Comparison of ENCODE assay signal across 8 mouse cellular contexts in the genomic region with DNA sequence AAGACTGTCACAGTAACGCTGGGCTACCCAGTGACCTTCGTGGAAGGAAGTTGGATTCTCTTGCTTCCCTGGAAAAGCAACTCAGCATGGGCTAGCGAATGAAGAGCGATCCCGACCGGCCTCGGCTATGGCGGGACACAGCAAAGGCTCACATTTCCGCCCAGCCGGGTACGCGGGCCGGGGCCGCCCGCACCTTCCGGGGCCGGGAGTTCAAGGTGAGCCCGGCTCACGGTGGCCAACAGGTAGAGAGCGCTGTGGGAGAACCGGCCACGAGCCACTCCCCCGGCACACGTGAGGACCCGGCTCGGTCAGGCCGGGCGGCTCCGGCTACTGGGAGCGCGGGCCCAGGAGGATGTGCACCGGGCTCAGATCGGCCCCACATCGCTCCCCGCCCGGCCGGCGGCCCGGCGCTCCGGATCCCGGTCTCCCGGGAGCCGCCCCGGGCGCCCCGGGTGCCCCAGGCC. TPM values are rescaled to one million over a fixed set of nuclear protein-coding genes. Genes with fewer than 3 reads are reported as not detected.
DNase-seq lines count a peak whose midpoint lies in the region; ATAC-seq and TF ChIP-seq lines count a peak whose summit lies in the region.

No protein-coding gene starts in this region.

- no peak for TF ChIP-seq CTCF in kidney, postnatal 0 days (IDR thresholded peaks at IDR 0.05; ENCODE audit: low read depth)
- TF ChIP-seq CTCF in stomach, postnatal 0 days (IDR thresholded peaks at IDR 0.05; ENCODE audit: low read depth): peak; percentile 33; the same call in 1 of the 2 replicates

- WGBS in heart, embryonic 13.5 days: under 1% methylated on average over 32 of the region's 47 CpGs
- WGBS in kidney, postnatal 0 days: under 1% methylated on average over 25 of the region's 47 CpGs
- 1% methylated on average over 29 of the region's 47 CpGs for WGBS in stomach, postnatal 0 days

- H3K36me3 ChIP-seq in heart, embryonic 13.5 days: no peaks in the 10 kb centered on the region
- H3K36me3 ChIP-seq in kidney, postnatal 0 days (ENCODE audit: insufficient read depth, low read length): no peaks in the 10 kb centered on the region
- H3K36me3 ChIP-seq in stomach, postnatal 0 days (ENCODE audit: control insufficient read depth, insufficient read depth, low read length): no peaks in the 10 kb centered on the region

- peak overlapping the region; percentile 97 for H3K9ac ChIP-seq in heart, embryonic 13.5 days
- peak overlapping the region; percentile 77 for H3K9ac ChIP-seq in kidney, postnatal 0 days (ENCODE audit: low read depth, low read length)
- H3K9ac ChIP-seq in stomach, postnatal 0 days (ENCODE audit: low read length): peak overlapping the region; percentile 89

- no peaks in the 10 kb centered on the region for H3K9me3 ChIP-seq in heart, embryonic 13.5 days
- H3K9me3 ChIP-seq in kidney, postnatal 0 days (replicated peaks; ENCODE audit: low read length): no peaks in the 10 kb centered on the region
- no peaks in the 10 kb centered on the region for H3K9me3 ChIP-seq in stomach, postnatal 0 days (ENCODE audit: control insufficient read depth, low read length)

- H3K27ac ChIP-seq in heart, embryonic 13.5 days (replicated peaks): peak overlapping the region; percentile 96
- H3K27ac ChIP-seq in kidney, postnatal 0 days: peak overlapping the region; percentile 67
- peak overlapping the region; percentile 96 for H3K27ac ChIP-seq in stomach, postnatal 0 days (replicated peaks)

- peak overlapping the region; percentile 90 for H3K4me3 ChIP-seq in heart, embryonic 13.5 days
- H3K4me3 ChIP-seq in kidney, postnatal 0 days (replicated peaks; ENCODE audit: low read depth, low read length): peak overlapping the region; percentile 61
- H3K4me3 ChIP-seq in stomach, postnatal 0 days (ENCODE audit: low read depth, low read length): peak overlapping the region; percentile 77

- no peak for TF ChIP-seq EP300 in stomach, postnatal 0 days (optimal IDR thresholded peaks at IDR 0.05)

- H3K27me3 ChIP-seq in heart, embryonic 13.5 days (replicated peaks): no peaks in the 10 kb centered on the region
- no peaks in the 10 kb centered on the region for H3K27me3 ChIP-seq in kidney, postnatal 0 days (ENCODE audit: insufficient read depth, low read length)
- H3K27me3 ChIP-seq in stomach, postnatal 0 days (ENCODE audit: control insufficient read depth, insufficient read depth, low read length): no peaks in the 10 kb centered on the region

- DNase-seq in right cerebral cortex, postnatal 14 days: peak; percentile 29
- no peak for DNase-seq in right cerebral cortex, postnatal 36 days (ENCODE audit: low spot score in 2 of 2)
- peak; percentile 17 to 21 for DNase-seq in cerebellum, postnatal 36 days
- DNase-seq in kidney, postnatal 0 days (ENCODE audit: low spot score): no peak
- DNase-seq in lung, postnatal 4 days: peak; percentile 58 to 69
- DNase-seq in stomach, postnatal 0 days (ENCODE audit: low spot score): peak; percentile 84
- no peak for DNase-seq in right cerebral cortex, postnatal 25 days

- peaks cover 56% of the 10 kb centered on the region for H3K4me1 ChIP-seq in heart, embryonic 13.5 days
- H3K4me1 ChIP-seq in kidney, postnatal 0 days (replicated peaks; ENCODE audit: insufficient read depth, low read length): 0 out of 2 replicates have a peak, but pooled peaks cover 5% of the 10 kb centered on the region
- peaks cover 14% of the 10 kb centered on the region for H3K4me1 ChIP-seq in stomach, postnatal 0 days (replicated peaks; ENCODE audit: control insufficient read depth, insufficient read depth)

- ATAC-seq in heart, embryonic 13.5 days (ENCODE audit: extremely low read depth, insufficient number of reproducible peaks, low FRiP score, low TSS enrichment): no peak; the same call in 1 of the 2 replicates
- peak; percentile 78 for ATAC-seq in kidney, postnatal 0 days (replicated peaks; ENCODE audit: low FRiP score, low read depth)
- ATAC-seq in stomach, postnatal 0 days (ENCODE audit: low FRiP score, low TSS enrichment): peak; percentile 81

- H3K4me2 ChIP-seq in heart, embryonic 13.5 days: peak overlapping the region; percentile 82
- H3K4me2 ChIP-seq in kidney, postnatal 0 days (ENCODE audit: low read length): peak overlapping the region; percentile 90
- H3K4me2 ChIP-seq in stomach, postnatal 0 days (replicated peaks; ENCODE audit: low read depth): peak overlapping the region; percentile 88

RNA-seq across cellular contexts. Expression of gene Ptgfrn, which starts 0.5 kb away (rescaled TPM):
- 5.1 and 6.8 TPM in 2 replicates for polyA plus RNA-seq in heart, embryonic 13.5 days (2015; fragmentation: Nextera tagmentation; extraction: Ambion mirVana)
- 2.1 and 2.5 TPM in 2 replicates for polyA plus RNA-seq in kidney, postnatal 0 days (2015; fragmentation: Nextera tagmentation; extraction: Ambion mirVana)
- 5.3 and 5.8 TPM in 2 replicates for polyA plus RNA-seq in stomach, postnatal 0 days (2015; fragmentation: Nextera tagmentation; extraction: Ambion mirVana)

Comparison
In these comparisons a context has a peak if more than half of its experiments do, and no peak if none do; other contexts are left out.
1. DNase-seq: peak in right cerebral cortex, postnatal 14 days (single experiment), cerebellum, postnatal 36 days (2 of 2), lung, postnatal 4 days (2 of 2) and stomach, postnatal 0 days (single experiment); none in right cerebral cortex, postnatal 36 days (0 of 2), kidney, postnatal 0 days (single experiment) and right cerebral cortex, postnatal 25 days (single experiment).
2. Peak in every context shown above with its lines, with median percentiles within 50 percentile points of each other: H3K27ac ChIP-seq, H3K4me2 ChIP-seq, H3K4me3 ChIP-seq and H3K9ac ChIP-seq.